Mouse (Mus musculus): ENCODE data around the gene Olfr1395.

Gene Olfr1395

GRCm38 (mm10) chr11:49141974-49142373 is at the start of gene Olfr1395:
Olfr1395 (plus strand) TSS chr11:49142274.
- DNase-seq (ENCODE audit: inconsistent ontology term): no peak

GRCm38 (mm10) chr11:49092786-49093185 is 49.3 kb upstream of the Olfr1395 start:
- no peak for DNase-seq (ENCODE audit: inconsistent ontology term)

GRCm38 (mm10) chr11:49093861-49094660 is 48.0 kb upstream of the Olfr1395 start:
- no peak for DNase-seq (ENCODE audit: inconsistent ontology term)

GRCm38 (mm10) chr11:49095367-49095766 is 46.7 kb upstream of the Olfr1395 start:
- peak; percentile 86 for DNase-seq (ENCODE audit: inconsistent ontology term)

GRCm38 (mm10) chr11:49100409-49100808 is 41.7 kb upstream of the Olfr1395 start:
- no peak for DNase-seq (ENCODE audit: inconsistent ontology term)

GRCm38 (mm10) chr11:49101500-49101899 is 40.6 kb upstream of the Olfr1395 start:
- no peak for DNase-seq (ENCODE audit: inconsistent ontology term)

- peak; percentile 58 for DNase-seq (ENCODE audit: inconsistent ontology term)
These were observed 38.9 kb upstream of the Olfr1395 start for GRCm38 (mm10) chr11:49103047-49103693.

GRCm38 (mm10) chr11:49105752-49106151 is 36.3 kb upstream of the Olfr1395 start:
- no peak for DNase-seq (ENCODE audit: inconsistent ontology term)

- DNase-seq (ENCODE audit: inconsistent ontology term): peak; percentile 29
These were observed 34.2 kb upstream of the Olfr1395 start for GRCm38 (mm10) chr11:49107650-49108537.

- no peak for DNase-seq (ENCODE audit: inconsistent ontology term)
These were observed 33.2 kb upstream of the Olfr1395 start for GRCm38 (mm10) chr11:49108833-49109232.

GRCm38 (mm10) chr11:49111000-49111399 is 31.1 kb upstream of the Olfr1395 start:
- no peak for DNase-seq (ENCODE audit: inconsistent ontology term)

GRCm38 (mm10) chr11:49112624-49113219 is 29.4 kb upstream of the Olfr1395 start:
- DNase-seq (ENCODE audit: inconsistent ontology term): no peak

GRCm38 (mm10) chr11:49114158-49114557 is 27.9 kb upstream of the Olfr1395 start:
- no peak for DNase-seq (ENCODE audit: inconsistent ontology term)

- DNase-seq (ENCODE audit: inconsistent ontology term): no peak
These were observed 27.3 kb upstream of the Olfr1395 start, which contains the start of gene Olfr1396 for GRCm38 (mm10) chr11:49114774-49115173. Olfr1396 (minus strand) TSS chr11:49114874.

GRCm38 (mm10) chr11:49119635-49120034 is 22.4 kb upstream of the Olfr1395 start:
- DNase-seq (ENCODE audit: inconsistent ontology term): no peak

GRCm38 (mm10) chr11:49124169-49124568 is 17.9 kb upstream of the Olfr1395 start:
- no peak for DNase-seq (ENCODE audit: inconsistent ontology term)

GRCm38 (mm10) chr11:49154077-49154476 is 12.0 kb downstream of the Olfr1395 start, which contains the start of gene Olfr1394:
Olfr1394 (plus strand) TSS chr11:49154377.
- DNase-seq (ENCODE audit: inconsistent ontology term): no peak

- no peak for DNase-seq (ENCODE audit: inconsistent ontology term)
These were observed 15.0 kb downstream of the Olfr1395 start for GRCm38 (mm10) chr11:49156821-49157814.

- peak; percentile 15 for DNase-seq (ENCODE audit: inconsistent ontology term)
These were observed 27.0 kb downstream of the Olfr1395 start for GRCm38 (mm10) chr11:49168839-49169611.
